Mouse (Mus musculus) ovary, postnatal 36 days (tissue): ENCODE data around the gene Med12.
A peak's percentile ranks its signal among the peaks of the same experiment; 100 is the strongest.
"Not testable (repeated sequence)": the region's sequence is repeated elsewhere in the genome, so short reads cannot be mapped to it uniquely, and the experiment has no call there.

Experiments used
- DNase-seq: peaks from one replicate; pipeline ENCODE4 v3.0.0; 2022; ENCODE audit warnings: low spot score, mixed read lengths

Med12 gene

GRCm38 (mm10) chrX:101299473-101300426 lies 25.9 kb downstream of the Med12 start:
- no peak for DNase-seq

- no peak for DNase-seq
Measured at GRCm38 (mm10) chrX:101300427-101301030, 26.7 kb downstream of the Med12 start.

GRCm38 (mm10) chrX:101301654-101302053 lies 27.8 kb downstream of the Med12 start:
- DNase-seq, result no peak

- no peak for DNase-seq
Measured at GRCm38 (mm10) chrX:101304646-101305045, 30.8 kb downstream of the Med12 start.

- DNase-seq, result no peak
Measured at GRCm38 (mm10) chrX:101309299-101309698, 35.5 kb downstream of the Med12 start.

GRCm38 (mm10) chrX:101313625-101314359 lies 40.0 kb downstream of the Med12 start:
- no peak for DNase-seq

GRCm38 (mm10) chrX:101319775-101320174 lies 45.9 kb downstream of the Med12 start:
- DNase-seq, result no peak

- DNase-seq, result no peak
Measured at GRCm38 (mm10) chrX:101325989-101326899, 52.4 kb downstream of the Med12 start.

GRCm38 (mm10) chrX:101329372-101330028 lies 55.7 kb downstream of the Med12 start:
- peak; percentile 35 for DNase-seq

- DNase-seq, result peak; percentile 7
Measured at GRCm38 (mm10) chrX:101332031-101332374, 58.2 kb downstream of the Med12 start.

GRCm38 (mm10) chrX:101332375-101333211 lies 58.8 kb downstream of the Med12 start:
- peak; percentile 81 for DNase-seq

GRCm38 (mm10) chrX:101334606-101335005 lies 60.8 kb downstream of the Med12 start:
- DNase-seq, result no peak

GRCm38 (mm10) chrX:101338666-101339065 lies 64.8 kb downstream of the Med12 start:
- DNase-seq, result no peak

GRCm38 (mm10) chrX:101342837-101343236 lies 69.0 kb downstream of the Med12 start:
- DNase-seq, result not testable (repeated sequence)

GRCm38 (mm10) chrX:101345456-101345855 lies 71.6 kb downstream of the Med12 start:
- DNase-seq, result no peak

- DNase-seq, result no peak
Measured at GRCm38 (mm10) chrX:101346475-101346874, 72.6 kb downstream of the Med12 start.
